Mouse (Mus musculus) cerebellum, adult 18-20 months (tissue): ENCODE results near the gene Cryzl1.
"Not testable (repeated sequence)": the region's sequence is repeated elsewhere in the genome, so short reads cannot be mapped to it uniquely, and the experiment has no call there.

ENCODE experiments used
- DNase-seq, 2 experiments: peaks; one replicate each; pipeline ENCODE4 v3.0.0; 2021

Cryzl1 gene

DNA sequence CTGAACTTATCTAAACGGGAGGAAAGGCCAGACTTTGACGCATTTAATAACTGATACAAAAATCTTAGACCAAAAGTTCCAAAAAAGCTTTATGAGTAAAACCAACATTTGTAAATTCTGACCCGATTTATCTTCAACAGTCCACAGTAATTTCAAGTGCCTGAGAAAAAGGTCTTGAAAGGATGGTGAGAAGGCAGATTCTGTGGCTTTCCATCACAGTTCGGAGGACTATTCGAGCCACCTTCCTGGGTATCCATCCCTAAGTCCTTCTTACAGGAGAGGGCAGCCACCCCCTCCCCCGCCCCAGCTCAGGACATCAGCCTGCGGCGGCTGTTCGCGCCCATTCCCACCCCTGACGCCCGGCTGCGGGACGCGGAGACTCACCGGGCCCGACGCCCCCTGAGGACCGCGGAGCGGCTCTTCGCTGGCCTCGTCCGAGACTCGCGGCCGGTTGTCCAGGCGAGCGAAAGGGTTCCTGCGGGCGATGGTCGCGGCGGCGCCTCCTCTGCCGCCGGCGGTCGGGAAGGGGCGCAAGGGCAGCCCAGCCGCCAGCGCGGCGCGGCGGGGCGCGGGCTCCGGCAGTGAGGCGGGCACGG is 40.7 kb downstream of the Cryzl1 start:
- DNase-seq, result no peak

DNA sequence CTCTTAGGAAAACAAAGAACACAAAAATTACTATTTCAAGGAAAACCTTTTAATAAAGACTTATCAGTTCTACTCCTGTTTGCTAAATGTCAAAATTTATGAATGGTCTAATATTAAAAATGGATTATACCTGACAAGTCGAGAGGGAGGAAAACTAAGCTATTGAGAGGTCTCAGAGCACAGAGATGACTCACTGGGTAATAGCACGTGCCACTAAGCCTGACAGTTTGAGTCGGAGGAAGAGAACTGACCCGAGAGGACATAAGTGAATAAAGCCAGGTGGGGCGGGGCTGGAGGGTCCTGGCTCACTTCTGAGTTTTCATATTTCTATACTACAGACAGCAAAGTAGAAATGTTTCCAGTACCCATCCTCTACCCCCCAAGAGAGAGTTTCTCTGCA is 42.4 kb downstream of the Cryzl1 start:
- DNase-seq, result no peak

DNA sequence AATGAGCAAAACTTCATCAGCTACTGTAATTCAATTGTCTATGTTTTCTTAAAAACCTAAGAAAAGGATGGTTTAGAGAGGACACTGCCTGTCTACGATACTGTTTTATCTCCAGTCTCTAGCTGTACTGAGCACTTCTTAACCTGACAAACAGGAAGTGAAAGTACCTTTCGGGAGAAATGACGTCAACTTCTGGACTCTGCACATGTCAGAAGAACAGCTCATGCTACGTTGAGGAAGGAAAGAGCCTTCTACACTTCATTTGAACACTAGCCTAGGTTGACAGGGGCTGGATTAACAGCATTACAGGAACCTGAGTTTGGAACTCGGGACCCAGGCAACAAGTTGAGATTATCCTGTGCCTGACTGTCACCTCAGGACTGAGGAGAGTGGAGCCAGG is 43.2 kb downstream of the Cryzl1 start:
- no peak for DNase-seq

DNA sequence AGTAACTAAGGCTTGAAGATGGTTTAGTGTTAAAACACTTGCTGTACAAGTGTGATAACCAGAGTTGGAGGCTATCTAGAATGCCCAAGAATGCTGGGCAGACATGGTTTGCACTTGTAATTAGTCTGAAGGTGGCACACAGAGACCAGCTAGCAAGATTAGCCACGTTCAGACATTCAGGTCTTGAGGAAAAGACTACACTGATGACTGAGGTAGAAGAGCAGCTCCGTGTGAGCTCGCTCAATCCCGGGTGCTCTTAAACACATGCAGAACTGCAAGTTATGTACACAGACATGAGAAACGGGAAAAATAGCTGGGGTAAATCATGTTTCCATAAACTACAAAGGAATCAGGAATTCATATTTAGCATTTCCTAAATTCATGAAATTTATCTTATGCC is 48.1 kb downstream of the Cryzl1 start:
- no peak for DNase-seq

DNA sequence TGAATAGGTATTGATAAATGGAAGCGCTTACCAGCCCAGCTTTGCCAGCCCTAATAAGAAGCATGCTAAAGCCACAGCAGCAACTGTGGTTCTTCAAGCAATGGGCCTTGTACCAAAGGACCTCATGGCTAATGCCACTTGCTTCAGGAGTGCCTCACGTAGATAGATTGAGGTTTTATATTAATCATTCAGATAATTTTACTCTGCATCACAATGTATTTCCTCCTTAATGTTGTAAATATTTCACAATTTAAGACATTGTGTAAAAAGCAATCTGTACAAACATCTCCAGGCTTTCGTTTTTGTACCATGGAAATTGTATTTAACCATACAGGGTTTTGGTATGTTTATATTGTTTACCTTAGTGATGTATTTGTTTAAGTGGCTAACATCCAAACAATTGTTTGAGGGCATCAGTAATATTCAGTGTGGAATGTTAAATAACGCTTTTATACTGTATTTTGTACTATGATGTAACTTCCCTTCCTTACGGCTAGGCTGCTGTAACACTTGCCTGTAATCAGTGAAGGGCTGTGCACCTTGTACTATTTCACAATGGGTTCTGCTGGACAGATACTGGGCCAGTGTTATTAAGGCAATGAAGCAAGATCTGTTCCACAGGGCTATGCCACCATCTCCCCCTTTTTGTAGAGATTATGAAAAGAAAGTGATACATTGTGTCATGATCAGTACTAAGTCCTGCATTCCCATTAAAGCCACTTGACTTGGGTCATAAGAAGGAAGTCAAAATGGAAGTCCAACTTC is 50.4 kb downstream of the Cryzl1 start:
- DNase-seq, result no peak

DNA sequence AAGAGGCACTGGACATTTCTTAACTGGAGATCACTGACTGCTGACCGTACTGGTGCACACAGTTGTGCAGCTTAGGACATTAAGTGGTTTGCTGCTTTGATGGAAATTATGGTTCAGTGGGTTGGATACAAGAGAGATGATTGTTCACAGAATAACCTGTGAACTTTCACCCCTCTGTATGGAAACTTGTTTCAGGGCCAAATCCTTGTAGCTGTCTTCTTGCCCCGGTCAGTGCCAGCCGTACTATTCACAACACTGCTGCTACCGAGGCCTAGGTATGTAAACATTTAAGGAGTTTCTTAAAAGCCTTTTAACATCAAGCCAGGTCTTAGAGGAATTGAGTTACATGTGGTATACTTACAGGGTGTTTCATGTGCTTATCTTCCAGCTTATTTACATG is 54.3 kb downstream of the Cryzl1 start:
- DNase-seq, result no peak

DNA sequence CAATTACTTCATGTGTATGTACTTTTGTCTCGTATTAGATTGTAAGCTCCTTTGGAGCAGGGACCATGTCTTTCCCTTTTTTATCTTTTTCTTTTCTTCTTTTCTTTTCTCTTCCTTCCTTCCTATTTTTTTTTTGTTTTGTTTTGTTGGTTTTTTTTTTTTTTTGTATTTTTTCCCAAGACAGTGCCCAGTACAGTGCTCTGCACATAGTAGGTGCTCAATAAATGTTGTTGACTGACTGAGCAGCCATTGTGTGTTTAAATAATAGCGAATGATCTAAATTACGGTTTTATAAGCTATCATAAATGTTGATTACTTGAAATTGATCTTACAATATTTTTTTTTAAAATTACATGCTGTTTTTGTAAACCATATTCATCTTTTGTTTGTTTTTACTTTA is 65.0 kb downstream of the Cryzl1 start:
- DNase-seq, result no peak

DNA sequence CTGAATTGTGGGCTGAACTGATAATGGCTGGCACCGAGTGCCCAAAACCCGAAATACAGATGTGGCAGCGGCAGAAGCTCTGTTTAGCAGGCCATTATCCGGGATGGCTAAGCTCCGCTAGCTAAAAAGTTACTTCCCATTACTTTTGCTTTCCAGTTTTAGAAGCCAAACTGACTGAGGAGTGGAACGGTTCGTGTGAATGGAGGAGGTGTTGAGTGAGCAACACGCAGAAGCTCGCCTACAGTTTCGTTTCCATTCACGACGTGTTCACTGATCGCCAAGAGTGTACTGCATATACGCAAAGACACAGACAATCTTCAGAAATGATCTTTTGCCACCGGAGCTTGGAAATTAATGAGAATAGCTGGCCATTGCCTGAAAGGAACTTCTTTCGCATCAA is 66.4 kb downstream of the Cryzl1 start:
- no peak for DNase-seq

DNA sequence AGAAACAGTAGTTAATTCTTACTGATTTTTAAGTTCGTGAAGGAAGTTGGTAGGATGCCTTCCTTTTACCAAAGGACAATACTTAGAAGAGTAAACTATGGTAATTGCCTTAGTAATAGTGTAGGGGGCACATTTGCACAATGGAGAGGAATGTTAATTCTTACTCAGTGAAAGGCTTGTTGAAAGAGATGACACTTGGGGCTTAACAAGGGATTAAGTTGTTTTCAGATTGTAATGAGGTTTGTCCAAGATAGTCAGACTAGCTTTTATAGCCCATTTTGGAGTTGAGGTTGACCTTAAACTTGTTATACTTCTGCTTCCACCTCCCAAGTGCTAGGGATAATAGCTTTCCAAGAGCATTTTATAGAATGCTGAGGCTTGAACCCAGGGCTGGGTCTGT is 67.4 kb downstream of the Cryzl1 start:
- no peak for DNase-seq

DNA sequence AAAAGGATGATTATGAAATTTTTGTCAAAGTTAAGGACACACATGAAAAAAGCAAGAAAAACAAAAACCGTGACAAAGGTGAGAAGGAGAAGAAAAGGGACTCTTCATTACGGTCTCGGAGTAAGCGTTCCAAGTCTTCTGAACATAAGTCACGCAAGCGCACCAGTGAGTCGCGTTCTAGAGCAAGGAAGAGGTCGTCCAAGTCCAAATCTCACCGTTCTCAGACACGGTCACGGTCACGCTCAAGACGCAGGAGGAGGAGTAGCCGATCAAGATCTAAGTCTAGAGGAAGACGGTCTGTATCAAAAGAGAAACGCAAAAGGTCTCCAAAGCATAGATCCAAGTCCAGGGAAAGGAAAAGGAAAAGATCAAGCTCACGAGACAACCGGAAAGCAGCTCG is 69.0 kb downstream of the Cryzl1 start:
- DNase-seq, result no peak

DNA sequence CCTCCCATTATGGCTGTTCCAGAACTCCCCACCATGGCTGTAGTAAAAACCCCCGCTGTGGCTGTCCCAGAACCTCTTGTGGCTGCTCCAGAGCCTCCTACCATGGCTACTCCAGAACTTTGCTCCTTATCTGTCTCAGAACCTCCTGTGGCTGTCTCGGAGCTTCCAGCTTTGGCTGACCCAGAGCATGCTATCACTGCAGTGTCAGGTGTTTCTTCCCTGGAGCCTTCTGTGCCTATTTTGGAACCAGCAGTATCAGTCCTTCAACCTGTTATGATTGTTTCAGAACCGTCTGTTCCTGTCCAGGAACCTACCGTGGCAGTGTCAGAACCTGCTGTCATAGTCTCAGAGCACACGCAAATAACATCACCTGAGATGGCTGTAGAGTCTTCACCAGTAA is 70.3 kb downstream of the Cryzl1 start:
- no peak for DNase-seq

DNA sequence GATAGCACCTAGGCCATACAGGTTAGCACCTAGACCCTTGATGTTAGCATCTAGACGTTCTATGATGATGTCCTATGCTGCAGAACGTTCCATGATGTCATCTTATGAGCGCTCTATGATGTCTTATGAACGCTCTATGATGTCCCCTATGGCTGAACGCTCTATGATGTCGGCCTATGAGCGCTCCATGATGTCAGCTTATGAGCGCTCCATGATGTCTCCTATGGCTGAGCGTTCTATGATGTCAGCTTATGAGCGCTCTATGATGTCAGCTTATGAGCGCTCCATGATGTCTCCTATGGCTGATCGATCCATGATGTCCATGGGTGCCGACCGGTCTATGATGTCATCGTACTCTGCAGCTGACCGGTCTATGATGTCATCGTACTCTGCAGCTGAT is 71.5 kb downstream of the Cryzl1 start:
- no peak for DNase-seq

DNA sequence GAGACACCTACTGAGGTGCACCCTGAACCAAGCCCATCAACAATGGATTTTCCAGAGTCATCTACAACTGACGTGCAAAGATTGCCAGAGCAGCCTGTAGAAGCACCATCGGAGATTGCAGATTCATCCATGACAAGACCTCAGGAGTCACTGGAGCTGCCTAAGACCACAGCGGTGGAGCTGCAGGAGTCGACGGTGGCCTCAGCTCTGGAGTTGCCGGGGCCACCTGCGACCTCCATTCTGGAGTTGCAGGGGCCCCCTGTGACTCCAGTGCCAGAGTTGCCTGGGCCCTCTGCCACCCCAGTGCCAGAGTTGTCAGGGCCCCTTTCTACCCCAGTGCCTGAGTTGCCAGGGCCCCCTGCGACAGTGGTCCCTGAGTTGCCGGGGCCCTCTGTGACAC is 73.5 kb downstream of the Cryzl1 start:
- no peak for DNase-seq

DNA sequence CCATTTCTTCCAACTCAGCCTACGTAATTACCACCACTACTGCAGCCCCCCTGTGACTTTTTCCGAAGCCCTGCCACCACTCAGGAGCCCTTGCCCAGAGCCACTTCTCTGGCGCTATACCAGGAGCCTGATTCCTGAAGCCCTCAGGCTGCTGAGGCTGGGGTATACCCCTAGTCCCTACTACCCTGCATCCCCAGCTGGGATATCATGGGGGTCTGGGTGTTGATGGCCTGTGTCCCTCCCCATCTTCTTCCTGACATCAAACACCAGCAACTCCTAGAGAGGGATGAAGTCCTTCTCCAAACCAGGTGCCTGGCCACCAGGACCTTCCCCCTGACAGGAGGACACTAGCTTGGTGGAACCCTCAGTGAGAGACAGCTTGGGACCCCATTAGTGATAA is 76.6 kb downstream of the Cryzl1 start:
- no peak for DNase-seq

DNA sequence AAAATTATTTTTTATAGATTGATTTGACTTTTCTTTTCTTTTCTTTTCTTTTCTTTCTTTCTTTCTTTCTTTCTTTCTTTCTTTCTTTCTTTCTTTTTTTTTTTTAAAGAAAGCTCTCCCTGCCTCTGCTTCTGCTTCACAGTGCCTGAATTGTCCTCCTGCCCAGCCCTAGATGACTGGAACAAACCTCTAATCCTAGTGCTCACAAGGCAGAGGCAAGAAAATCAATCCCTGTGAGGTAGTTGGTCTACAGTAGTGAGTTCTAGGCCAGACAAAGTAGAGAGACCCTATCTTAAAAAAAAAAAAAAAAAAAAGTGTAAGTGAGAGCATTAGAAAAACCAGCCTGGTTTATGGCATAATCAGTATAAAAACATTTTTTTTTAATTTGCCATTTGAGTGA is 79.0 kb downstream of the Cryzl1 start:
- DNase-seq, result no peak

DNA sequence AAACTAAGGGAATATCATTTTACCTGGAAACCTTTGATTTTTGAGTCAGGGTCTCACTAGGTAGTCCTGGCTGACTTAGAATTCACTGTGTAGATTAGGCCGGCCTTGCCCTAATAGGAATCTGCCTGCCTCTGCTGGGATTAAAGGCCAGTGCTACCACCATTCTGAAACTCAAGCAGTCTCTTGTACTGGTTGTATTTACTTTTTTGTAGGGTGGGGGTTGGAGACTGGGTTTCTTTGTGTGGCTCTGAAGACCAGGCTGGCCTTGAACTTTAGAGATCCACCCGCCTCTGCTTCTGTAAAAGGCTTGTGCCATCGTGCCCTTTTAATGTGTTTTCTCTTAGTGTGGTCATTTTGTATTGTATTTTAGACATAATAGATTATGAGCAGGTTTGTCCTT is 79.5 kb downstream of the Cryzl1 start:
- no peak for DNase-seq

DNA sequence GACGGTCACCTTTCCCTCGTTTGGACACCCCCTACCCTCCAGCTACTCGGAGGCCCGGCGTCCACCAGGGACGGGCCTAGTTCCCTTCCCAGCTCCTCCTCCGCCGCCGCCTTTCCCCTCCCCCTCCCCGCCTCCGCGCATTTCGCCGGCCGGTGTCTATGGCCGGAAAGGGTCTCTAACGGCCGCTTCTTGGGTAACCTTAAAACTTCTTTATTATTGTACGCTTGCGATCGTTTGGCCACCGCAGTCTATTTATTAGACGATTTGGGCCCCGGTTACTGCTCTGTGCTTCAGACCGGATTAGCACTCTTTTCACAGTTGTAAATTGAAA is 80.6 kb downstream of the Cryzl1 start:
- peak; percentile 72 to 74 for DNase-seq

DNA sequence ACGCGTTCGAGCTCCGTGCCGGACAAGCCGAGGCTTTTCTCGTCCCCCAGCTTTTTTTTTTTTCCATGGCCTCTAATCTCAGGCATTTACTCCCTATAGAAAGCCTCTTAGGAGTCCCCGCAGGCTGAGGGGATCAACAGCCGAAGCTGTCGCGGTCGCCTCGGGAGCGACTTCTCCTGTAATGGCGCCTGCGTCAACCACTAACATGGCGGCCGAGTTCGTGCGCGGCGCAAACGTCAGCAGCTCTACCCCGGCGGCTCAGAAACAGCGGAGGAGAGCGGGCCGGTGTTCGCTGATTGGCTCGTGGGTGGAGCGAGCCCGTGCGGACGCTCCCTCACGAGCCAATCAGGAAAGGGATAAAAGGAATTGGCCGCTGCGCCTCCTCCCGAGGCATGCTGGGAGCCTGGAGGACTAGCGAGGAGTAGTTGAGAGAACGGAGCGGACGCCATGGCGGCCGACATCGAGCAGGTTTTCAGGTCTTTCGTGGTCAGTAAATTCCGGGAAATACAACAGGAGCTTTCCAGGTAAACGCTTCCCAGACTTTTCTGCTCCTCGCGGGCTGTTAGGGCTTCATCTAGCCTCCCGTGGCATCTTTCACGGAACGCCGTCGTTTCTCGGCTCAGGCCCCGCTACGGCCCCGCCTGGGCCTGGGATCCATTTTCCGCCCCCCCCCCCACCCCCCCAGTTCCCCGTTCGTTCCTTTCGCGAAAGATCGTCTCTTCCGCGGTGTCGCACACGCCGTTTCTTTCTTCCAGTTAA is 81.1 kb downstream of the Cryzl1 start, which contains the start of gene Son:
Son (plus strand) TSS at position 46 of the 759 bp plus-strand sequence.
- peak; percentile 96 to 98 for DNase-seq

DNA sequence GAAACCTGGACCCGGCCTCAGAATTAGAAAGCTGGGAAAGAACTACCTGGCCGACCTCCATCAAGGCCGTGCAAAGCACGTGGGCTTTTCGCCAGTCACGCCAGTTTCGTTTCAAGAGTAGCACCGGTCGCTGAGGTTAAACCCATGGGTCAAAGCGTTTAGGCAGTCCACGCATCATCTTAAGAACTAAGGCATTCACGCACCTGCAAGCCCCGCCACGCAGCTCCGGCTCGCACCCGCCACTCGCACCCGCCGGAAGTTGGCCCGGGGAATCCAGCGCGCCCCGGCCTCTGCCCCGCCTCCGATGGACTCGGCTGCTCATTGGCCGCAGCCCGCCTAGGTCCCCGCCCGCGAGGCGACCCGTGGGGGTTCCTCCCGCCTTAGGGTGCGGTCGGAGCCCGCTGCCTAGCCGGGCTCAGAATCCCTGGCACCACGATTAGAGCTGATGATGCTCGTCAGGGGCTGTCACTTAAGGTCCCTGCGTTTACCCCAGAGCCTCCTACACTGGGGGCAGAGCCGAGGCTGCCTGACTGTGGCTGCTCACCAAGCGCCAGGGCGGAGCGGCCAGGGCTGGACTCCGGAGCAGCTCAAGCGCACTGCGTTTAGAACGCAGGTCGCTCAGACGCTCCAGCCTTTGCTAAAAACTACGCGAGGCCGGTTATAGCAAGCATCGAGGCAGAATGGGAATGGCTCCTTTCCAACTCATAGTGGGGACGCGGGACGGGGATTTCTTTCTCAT is 81.9 kb downstream of the Cryzl1 start, which contains the start of gene Gart:
Gart (minus strand) TSS at position 272 of the 739 bp plus-strand sequence.
- DNase-seq, result peak; percentile 96 to 97

DNA sequence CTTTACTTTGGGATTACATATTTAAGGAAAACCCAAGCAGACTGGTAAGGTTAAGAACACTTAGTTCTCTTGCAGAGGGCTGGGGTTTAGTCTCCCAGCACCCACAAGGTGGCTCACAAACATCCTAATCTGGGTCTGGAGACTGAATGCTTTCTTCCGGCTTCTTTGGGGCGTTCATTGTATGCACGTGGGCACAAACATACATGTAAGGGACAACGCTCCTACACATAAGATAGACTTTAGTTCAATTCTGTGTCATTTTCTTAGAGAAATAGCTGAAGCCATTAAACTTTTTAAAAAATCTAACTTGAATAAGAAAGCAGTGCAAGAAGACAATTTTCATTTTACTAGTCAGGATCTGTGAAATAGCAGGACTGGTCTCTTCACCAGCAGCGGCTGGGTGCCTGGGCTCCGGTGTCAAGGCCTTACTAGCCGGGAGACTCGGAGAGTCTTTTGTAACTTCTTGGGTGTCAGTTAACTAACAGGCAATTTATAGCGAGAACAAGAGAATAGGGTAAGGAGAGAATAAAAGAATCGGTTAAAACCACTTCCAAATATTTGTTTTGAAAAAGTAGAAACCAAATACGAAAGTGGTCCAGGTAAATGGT is 82.7 kb downstream of the Cryzl1 start:
- no peak for DNase-seq

DNA sequence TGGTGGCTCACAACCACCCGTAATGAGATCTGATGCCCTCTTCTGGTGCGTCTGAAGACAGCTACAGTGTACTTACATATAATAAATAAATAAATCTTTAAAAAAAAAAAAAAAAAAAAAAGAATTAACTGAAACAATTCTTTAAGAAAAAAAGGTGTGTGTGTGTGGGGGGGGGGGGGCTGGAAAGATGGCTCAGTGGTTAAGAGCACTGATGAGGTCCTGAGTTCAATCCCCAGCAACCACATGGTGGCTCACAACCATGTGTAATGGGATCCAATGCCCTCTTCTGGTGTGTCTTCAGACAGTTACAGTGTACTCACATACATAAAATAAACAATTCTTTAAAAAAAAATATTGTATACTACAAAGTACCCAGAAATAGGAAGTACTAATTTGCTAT is 83.4 kb downstream of the Cryzl1 start:
- DNase-seq, result not testable (repeated sequence)

DNA sequence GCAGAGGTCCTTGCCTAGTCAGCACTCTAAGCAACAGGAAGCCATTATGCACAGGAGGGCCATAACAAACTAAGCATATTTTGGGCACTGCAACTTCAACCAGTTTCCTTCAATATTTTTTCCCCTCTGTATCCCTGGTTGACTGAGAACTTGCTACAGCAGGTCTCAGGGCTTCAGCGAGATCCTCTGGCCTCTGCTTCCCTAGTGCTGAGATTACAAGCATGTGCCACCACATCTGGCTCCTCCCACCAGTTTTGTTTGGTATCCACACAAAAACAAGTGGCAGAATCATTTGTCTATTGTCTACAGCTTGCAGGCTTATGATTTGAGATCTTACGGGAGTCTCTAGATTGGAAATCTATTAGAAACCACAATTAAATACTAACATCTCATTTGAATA is 83.9 kb downstream of the Cryzl1 start:
- DNase-seq, result no peak

DNA sequence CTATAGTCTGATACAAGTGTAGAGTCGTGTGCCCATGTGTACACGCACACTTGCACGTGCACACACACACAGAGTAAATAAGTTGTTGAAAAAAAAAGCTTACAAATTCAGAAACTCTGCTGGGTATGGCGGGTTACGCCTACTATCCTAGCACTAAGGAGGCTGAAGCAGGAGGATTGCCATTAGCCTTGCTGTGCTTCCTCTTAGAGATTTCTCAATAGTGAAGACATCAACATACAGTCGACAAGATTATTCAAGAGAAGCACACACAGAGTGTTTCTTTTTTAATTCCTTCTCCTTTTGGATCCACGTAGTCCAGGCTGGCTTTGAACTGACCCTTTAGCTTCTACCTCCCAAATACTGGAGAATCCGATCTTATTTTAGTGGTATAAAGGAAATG is 88.6 kb downstream of the Cryzl1 start:
- no peak for DNase-seq
